Mouse (Mus musculus): ENCODE results near the gene Ntn5. TPM values are rescaled to one million over a fixed set of nuclear protein-coding genes. Genes with fewer than 3 reads are reported as not detected.

The Ntn5 gene
- polyA plus RNA-seq, 1 experiment from 2014 or later: 0.88 TPM

GRCm38 (mm10) chr7:45665303-45666138 is 18.3 kb upstream of the Ntn5 start:
- Histone ChIP-seq H3K27me3 (replicated peaks) (no peaks in the 10 kb centered on the region), H3K4me3 (no peak overlapping the region), H3K36me3 (replicated peaks) (no peaks in the 10 kb centered on the region), H3K9me3 (no peaks in the 10 kb centered on the region), H3K9ac (no peak overlapping the region), H3K4me1 (no peaks in the 10 kb centered on the region), H3K4me2 (no peak overlapping the region), H3K27ac (no peak overlapping the region)
- no peak for ATAC-seq (replicated peaks)
- 60% methylated on average over 13 of the region's 13 CpGs for WGBS

DNA sequence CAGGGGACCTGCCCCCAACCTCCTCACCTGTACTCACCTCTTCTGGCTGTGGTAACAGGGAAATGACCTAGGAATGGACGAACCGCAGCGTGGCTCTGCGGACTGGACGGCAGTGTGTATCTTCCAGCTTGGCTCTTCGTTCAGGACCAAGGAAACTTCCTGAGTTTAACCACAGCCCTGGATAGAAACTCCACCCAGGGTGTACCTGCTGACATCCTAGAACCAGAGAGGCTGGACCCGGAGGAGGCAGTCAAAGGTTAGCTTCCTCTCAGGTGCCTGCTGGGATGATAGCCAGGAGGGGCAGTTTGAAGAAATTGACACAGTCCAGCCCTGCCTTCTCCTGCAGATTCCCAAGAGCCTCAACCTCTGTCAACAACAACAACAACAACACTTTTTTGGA is 17.7 kb upstream of the Ntn5 start, which contains the start of gene Fut2:
TSS of gene Fut2 (minus strand) at position 234 of the 400 bp plus-strand sequence.
- no peak within 1 kb of the TSS for H3K4me2 ChIP-seq
- H3K9me3 ChIP-seq: no peaks in the 10 kb centered on the region
- no peaks in the 10 kb centered on the region for H3K4me1 ChIP-seq
- no peaks in the 10 kb centered on the region for H3K36me3 ChIP-seq (replicated peaks)
- 90% methylated on average over 7 of the region's 7 CpGs for WGBS
- H3K27ac ChIP-seq: no peak within 1 kb of the TSS
- H3K9ac ChIP-seq: no peak within 1 kb of the TSS
- H3K27me3 ChIP-seq (replicated peaks): no peaks in the 10 kb centered on the region
- no peak within 1 kb of the TSS for H3K4me3 ChIP-seq
- no peak for ATAC-seq (replicated peaks)

- Histone ChIP-seq H3K4me1 (no peaks in the 10 kb centered on the region), H3K27me3 (replicated peaks) (no peaks in the 10 kb centered on the region)
- WGBS: 67% methylated on average over 14 of the region's 14 CpGs
Observed at GRCm38 (mm10) chr7:45667761-45668160, 16.1 kb upstream of the Ntn5 start.

DNA sequence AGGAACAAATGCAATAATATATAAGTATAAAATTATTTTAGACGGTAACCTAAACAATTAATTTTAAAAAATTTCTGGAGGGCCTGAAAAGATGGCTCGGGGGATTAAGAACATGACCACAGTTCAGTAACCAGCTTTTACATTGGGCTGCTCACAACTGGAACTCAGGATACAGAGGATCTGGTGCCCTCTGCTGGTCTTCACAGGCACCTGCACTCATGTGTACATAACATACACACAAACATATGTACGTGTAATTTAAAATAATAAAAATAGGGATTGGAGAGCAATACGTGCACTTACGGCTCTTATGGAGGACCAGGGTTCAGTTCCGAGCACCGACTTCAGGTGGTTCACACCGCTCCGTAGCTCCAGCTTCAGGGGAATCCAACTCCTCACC is 14.9 kb upstream of the Ntn5 start:
- Histone ChIP-seq H3K27me3 (replicated peaks) (no peaks in the 10 kb centered on the region), H3K4me2 (no peak overlapping the region), H3K9ac (no peak overlapping the region), H3K27ac (no peak overlapping the region), H3K36me3 (replicated peaks) (no peaks in the 10 kb centered on the region), H3K4me3 (no peak overlapping the region), H3K4me1 (no peaks in the 10 kb centered on the region), H3K9me3 (no peaks in the 10 kb centered on the region)
- ATAC-seq (replicated peaks): no peak
- WGBS: 97% methylated on average over 9 of the region's 9 CpGs

More at GRCm38 (mm10) chr7:45667761-45668160, 16.1 kb upstream of the Ntn5 start:
- Histone ChIP-seq H3K9me3 (no peaks in the 10 kb centered on the region), H3K4me3 (no peak overlapping the region), H3K36me3 (replicated peaks) (no peaks in the 10 kb centered on the region), H3K27ac (no peak overlapping the region), H3K9ac (no peak overlapping the region), H3K4me2 (no peak overlapping the region)
- ATAC-seq (replicated peaks): no peak

DNA sequence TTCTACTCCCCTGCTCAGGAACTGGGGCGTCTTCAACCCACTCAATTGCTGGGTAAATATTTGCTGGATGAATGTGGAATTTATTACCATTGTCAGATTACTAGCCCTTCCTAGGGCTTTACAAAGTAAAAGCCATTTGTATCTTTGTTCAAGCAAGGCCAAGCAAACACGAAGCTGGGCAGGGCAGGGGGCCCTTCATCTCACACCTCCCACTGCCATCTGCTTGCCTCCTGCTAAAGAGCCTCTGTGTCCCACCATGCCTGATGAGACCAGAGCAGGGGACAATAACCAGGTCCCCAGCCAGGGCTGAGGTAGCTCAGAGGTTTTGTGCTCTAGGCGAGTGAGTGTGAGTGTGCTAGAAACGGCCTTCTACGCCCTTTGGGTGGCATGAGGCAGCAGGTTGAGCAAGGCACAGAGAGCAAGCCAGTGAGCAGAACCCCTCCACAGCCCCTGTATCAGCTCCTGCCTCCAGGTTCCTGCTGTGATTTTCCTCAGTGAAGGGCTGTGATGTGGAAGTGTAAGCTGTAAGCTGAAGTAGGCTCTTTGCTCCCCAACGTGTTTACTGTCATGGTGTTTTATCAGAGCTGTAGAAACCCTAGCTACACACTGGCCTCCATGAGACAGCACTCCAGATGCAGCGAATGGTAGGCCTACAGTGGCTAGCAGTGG is 6.1 kb upstream of the Ntn5 start:
- no peaks in the 10 kb centered on the region for H3K36me3 ChIP-seq (replicated peaks)
- H3K9ac ChIP-seq: no peak overlapping the region
- no peaks in the 10 kb centered on the region for H3K9me3 ChIP-seq
- no peak overlapping the region for H3K4me2 ChIP-seq
- WGBS: 75% methylated on average over 7 of the region's 7 CpGs
- no peaks in the 10 kb centered on the region for H3K27me3 ChIP-seq (replicated peaks)
- peaks cover 3% of the 10 kb centered on the region; the same call in 1 of the 2 replicates for H3K4me1 ChIP-seq
- H3K27ac ChIP-seq: no peak overlapping the region
- no peak for ATAC-seq (replicated peaks)
- no peak overlapping the region for H3K4me3 ChIP-seq

DNA sequence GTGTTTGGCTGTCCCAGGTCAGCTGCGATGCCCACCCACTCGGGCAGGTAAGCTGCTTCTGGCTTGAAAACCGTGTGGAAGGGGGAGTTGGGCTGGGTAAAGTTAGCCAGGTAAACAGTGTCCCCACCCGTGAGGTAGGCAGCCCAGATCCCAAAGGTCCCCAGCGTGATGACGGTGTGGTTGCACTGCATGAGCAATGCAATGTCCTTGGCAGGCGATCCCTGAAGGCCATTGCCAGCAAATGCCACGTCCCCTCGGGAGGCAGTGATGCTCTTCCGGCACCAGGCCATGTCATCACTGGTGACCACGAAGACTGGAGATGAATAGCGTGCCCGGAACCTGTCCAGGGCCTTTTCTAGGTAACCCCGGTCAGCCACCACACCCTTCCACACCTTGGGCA is 5.3 kb upstream of the Ntn5 start:
- no peak for ATAC-seq (replicated peaks)
- Histone ChIP-seq H3K9me3 (no peaks in the 10 kb centered on the region), H3K27ac (no peak overlapping the region), H3K4me2 (no peak overlapping the region), H3K36me3 (replicated peaks) (no peaks in the 10 kb centered on the region), H3K27me3 (replicated peaks) (no peaks in the 10 kb centered on the region), H3K4me1 (peaks cover 5% of the 10 kb centered on the region; the same call in 1 of the 2 replicates), H3K4me3 (no peak overlapping the region), H3K9ac (no peak overlapping the region)
- WGBS: 93% methylated on average over 14 of the region's 14 CpGs

GRCm38 (mm10) chr7:45679966-45680621 is 3.7 kb upstream of the Ntn5 start:
- no peak overlapping the region for H3K4me2 ChIP-seq
- no peak for ATAC-seq (replicated peaks)
- H3K9ac ChIP-seq: no peak overlapping the region
- H3K4me1 ChIP-seq: peaks cover 5% of the 10 kb centered on the region; the same call in 1 of the 2 replicates
- no peak overlapping the region for H3K4me3 ChIP-seq
- no peaks in the 10 kb centered on the region for H3K9me3 ChIP-seq
- H3K27me3 ChIP-seq (replicated peaks): no peaks in the 10 kb centered on the region
- H3K27ac ChIP-seq: no peak overlapping the region
- WGBS: 50% methylated on average over 14 of the region's 14 CpGs
- H3K36me3 ChIP-seq (replicated peaks): no peaks in the 10 kb centered on the region

DNA sequence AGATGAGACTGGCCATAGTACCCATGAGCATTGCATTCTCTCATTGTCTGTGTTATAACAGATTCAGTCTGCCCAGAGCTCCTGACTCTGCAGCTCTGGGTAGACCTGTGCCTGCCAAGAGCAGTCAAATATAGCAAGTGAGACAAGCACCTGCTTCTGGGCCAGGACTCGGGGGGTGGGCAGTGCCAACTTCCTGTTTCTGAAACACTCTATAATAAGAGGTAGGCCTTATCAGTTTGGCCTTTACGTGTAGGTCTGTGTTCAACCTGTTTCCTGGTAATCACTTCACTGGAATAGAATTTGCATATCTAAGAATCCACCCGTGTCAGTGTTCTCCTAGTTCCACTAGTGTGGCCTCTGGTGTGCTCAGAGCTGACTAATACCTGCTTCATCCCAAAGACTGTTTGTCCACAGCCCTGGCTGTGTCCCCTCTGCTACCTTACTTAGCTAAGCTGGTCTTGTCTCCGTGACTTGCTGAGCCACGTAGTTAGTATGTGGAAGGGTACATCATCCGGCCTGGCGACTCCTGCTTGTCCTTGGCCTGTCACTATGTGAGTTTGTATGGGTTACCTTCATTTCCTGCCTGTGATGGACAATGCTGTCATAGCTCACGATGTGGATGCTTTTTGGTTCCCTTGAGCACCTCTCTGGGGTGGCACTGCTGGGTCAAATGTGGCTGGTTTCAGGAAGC is 2.6 kb upstream of the Ntn5 start:
- no peak overlapping the region for H3K4me2 ChIP-seq
- no peak overlapping the region for H3K27ac ChIP-seq
- no peak overlapping the region for H3K4me3 ChIP-seq
- 87% methylated on average over 8 of the region's 8 CpGs for WGBS
- no peaks in the 10 kb centered on the region for H3K36me3 ChIP-seq (replicated peaks)
- no peak for ATAC-seq (replicated peaks)
- H3K4me1 ChIP-seq: peaks cover 5% of the 10 kb centered on the region; the same call in 1 of the 2 replicates
- H3K27me3 ChIP-seq (replicated peaks): no peaks in the 10 kb centered on the region
- H3K9ac ChIP-seq: no peak overlapping the region
- H3K9me3 ChIP-seq: no peaks in the 10 kb centered on the region

- Histone ChIP-seq H3K4me3 (no peak overlapping the region), H3K36me3 (replicated peaks) (no peaks in the 10 kb centered on the region), H3K9ac (no peak overlapping the region), H3K9me3 (no peaks in the 10 kb centered on the region), H3K4me1 (peaks cover 5% of the 10 kb centered on the region; the same call in 1 of the 2 replicates), H3K4me2 (peak overlapping the region; percentile 36), H3K27ac (peak overlapping the region; percentile 70; the same call in 1 of the 2 replicates), H3K27me3 (replicated peaks) (no peaks in the 10 kb centered on the region)
- 28% methylated on average over 14 of the region's 14 CpGs for WGBS
- ATAC-seq (replicated peaks): peak; percentile 79; the same call in 1 of the 2 replicates
Observed at GRCm38 (mm10) chr7:45682144-45683126, 1.4 kb upstream of the Ntn5 start.

GRCm38 (mm10) chr7:45685811-45686210 is 2.0 kb downstream of the Ntn5 start:
- no peak for ATAC-seq (replicated peaks)
- peaks cover 5% of the 10 kb centered on the region; the same call in 1 of the 2 replicates for H3K4me1 ChIP-seq
- 59% methylated on average over 10 of the region's 10 CpGs for WGBS
- H3K9ac ChIP-seq: no peak overlapping the region
- no peak overlapping the region for H3K4me3 ChIP-seq
- no peaks in the 10 kb centered on the region for H3K9me3 ChIP-seq
- H3K4me2 ChIP-seq: no peak overlapping the region
- no peaks in the 10 kb centered on the region for H3K36me3 ChIP-seq (replicated peaks)
- no peaks in the 10 kb centered on the region for H3K27me3 ChIP-seq (replicated peaks)
- H3K27ac ChIP-seq: no peak overlapping the region

DNA sequence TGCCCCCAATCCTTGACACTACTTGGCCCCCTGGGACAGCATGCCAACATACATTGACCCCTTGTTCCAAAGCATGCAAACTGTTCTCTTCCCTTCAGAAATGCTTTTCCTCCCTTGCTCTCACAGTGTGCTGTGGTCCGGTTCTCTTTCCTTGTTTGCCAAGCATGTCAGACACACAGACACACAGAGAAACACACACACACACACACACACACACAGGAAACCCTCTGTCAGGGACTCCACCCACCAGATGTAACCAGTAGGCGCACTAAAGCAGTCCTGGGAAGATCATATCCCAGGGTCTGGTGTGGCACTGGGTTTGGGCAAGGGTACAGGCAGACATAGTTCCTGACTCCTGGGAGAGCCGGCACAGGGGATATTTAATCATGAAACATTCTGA is 3.0 kb downstream of the Ntn5 start:
- Histone ChIP-seq H3K4me3 (no peak overlapping the region), H3K4me1 (peaks cover 5% of the 10 kb centered on the region; the same call in 1 of the 2 replicates), H3K9ac (no peak overlapping the region), H3K36me3 (replicated peaks) (no peaks in the 10 kb centered on the region), H3K4me2 (no peak overlapping the region), H3K9me3 (no peaks in the 10 kb centered on the region), H3K27ac (no peak overlapping the region), H3K27me3 (replicated peaks) (no peaks in the 10 kb centered on the region)
- WGBS: 77% methylated on average over 3 of the region's 3 CpGs
- no peak for ATAC-seq (replicated peaks)

Data from midbrain, embryonic 15.5 days (tissue).